Mouse (Mus musculus): ENCODE measurements around the gene Zfp706. TPM values are rescaled to one million over a fixed set of nuclear protein-coding genes. Genes with fewer than 3 reads are reported as not detected.

Gene Zfp706
- polyA plus RNA-seq, 1 experiment from 2014 or later = 414 TPM

DNA sequence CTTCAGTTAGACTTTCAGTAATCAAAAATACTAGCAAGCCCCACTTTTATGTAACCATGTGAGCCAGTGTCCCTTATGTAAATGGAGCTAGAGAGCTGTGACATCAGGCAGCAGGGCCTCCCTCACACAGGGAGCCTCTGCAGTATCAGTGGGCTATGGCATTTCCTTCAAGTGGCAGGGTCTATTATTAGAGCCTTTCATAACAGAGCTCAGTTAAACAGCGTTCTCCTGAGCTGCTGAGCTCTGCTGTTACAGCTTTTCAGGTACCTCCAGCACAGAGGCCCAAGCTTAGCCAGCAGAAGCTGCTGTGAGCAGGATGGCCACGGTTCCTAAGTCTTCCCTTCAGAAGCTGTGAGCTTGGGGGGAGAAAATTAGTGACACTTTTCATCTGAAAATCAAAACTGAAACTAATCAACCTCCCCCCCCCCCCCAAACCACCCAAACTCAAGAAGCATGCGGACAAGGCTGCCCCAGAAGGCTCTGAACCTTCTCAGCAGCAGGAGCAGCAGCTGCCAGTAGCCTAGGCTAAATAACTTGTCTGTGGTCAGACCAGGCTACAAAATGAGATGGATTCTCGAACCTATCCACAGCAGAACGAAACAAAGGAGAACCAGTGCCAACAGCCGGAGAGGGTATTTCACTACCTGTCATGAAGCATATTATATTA is 20.2 kb downstream of the Zfp706 start:
- H3K27ac ChIP-seq = no peak overlapping the region
- no peak overlapping the region for H3K4me2 ChIP-seq
- H3K4me3 ChIP-seq = no peak overlapping the region
- 53% methylated on average over 6 of the region's 6 CpGs for WGBS
- H3K36me3 ChIP-seq (replicated peaks) = no peaks in the 10 kb centered on the region
- H3K9me3 ChIP-seq = no peaks in the 10 kb centered on the region
- 0 out of 2 replicates have a peak, but pooled peaks cover 4% of the 10 kb centered on the region for H3K4me1 ChIP-seq
- H3K9ac ChIP-seq = no peak overlapping the region
- H3K27me3 ChIP-seq (replicated peaks) = no peaks in the 10 kb centered on the region
- no peak for ATAC-seq (replicated peaks)

DNA sequence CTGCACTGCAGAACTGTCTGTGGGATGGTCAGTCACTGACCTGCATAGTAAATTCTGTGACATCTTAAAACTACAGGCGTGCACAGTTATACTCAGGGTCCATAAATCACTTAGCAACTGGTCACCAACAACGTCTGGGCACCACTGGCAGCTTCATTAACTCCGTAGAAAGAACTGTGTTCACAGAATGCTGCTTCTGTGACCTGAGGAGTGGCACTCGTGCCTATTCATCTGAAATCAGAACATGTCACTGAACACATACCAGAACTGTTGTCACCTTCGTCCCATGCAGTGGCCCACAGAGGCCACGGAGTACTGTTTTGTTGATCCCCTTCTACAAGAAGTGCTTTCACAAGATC is 22.0 kb downstream of the Zfp706 start:
- H3K4me1 ChIP-seq = 0 out of 2 replicates have a peak, but pooled peaks cover 4% of the 10 kb centered on the region
- H3K9me3 ChIP-seq = no peaks in the 10 kb centered on the region
- H3K9ac ChIP-seq = no peak overlapping the region
- no peak overlapping the region for H3K27ac ChIP-seq
- no peaks in the 10 kb centered on the region for H3K36me3 ChIP-seq (replicated peaks)
- 75% methylated on average over 6 of the region's 6 CpGs for WGBS
- ATAC-seq (replicated peaks) = no peak
- no peak overlapping the region for H3K4me2 ChIP-seq
- no peaks in the 10 kb centered on the region for H3K27me3 ChIP-seq (replicated peaks)
- H3K4me3 ChIP-seq = no peak overlapping the region

DNA sequence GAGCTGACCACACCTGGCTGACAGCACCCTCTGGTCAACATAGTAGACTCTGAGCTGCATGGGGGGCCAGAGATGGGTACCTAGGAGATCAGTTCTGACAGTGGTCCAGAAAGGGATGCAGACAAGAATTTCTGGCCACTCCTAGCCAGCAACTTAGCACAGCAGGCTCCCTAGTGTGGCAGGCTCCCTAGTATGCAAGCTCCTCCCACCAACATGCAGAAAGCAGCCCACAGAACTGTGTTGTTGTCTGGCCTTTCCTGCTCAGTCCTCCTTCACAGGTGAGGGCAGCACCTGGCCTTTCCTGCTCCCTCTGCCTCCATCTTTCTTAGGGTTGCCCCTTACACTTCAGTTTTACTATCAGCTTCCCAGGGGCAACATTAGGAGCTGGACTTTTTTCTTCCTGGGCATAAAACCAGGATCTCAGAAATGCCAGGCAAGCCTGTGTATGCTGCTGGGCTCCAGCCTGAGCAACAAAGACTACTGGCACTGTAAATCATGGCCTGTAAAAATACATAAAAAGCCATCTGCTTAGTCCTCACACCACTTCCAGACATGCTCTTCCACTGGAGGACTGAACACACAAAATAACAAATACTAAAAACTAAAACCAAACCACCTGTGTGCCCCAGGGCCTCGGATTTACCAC is 22.5 kb downstream of the Zfp706 start:
- H3K4me2 ChIP-seq = no peak overlapping the region
- no peak overlapping the region for H3K9ac ChIP-seq
- ATAC-seq (replicated peaks) = no peak
- no peak overlapping the region for H3K27ac ChIP-seq
- H3K4me3 ChIP-seq = no peak overlapping the region
- 77% methylated on average over 1 of the region's 1 CpGs for WGBS
- no peaks in the 10 kb centered on the region for H3K9me3 ChIP-seq
- no peaks in the 10 kb centered on the region for H3K27me3 ChIP-seq (replicated peaks)
- no peaks in the 10 kb centered on the region for H3K36me3 ChIP-seq (replicated peaks)
- H3K4me1 ChIP-seq = peaks cover 8% of the 10 kb centered on the region

DNA sequence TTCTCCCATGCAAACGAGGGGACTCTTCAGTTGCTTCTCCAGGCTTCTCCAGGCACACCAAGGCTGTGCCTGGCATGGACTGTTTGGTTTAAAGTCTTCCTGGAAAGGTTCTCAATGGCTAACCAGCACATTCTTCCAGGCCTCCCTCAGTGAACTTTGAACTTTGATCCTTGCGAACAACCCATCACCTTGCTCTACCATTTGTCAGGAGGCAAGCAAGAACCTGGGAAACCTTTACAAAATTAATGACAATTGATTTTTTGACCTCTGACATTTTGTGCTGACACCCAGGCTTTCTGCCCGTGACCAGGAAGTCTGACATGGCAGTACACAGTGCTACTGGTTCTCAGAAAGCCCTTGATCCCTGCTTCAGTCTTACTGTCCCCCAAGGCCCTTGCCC is 24.1 kb downstream of the Zfp706 start:
- ATAC-seq (replicated peaks) = no peak
- Histone ChIP-seq H3K36me3 (replicated peaks) (no peaks in the 10 kb centered on the region), H3K4me1 (peaks cover 22% of the 10 kb centered on the region), H3K4me2 (no peak overlapping the region), H3K4me3 (no peak overlapping the region), H3K27me3 (replicated peaks) (no peaks in the 10 kb centered on the region), H3K27ac (no peak overlapping the region), H3K9ac (no peak overlapping the region), H3K9me3 (no peaks in the 10 kb centered on the region)
- 65% methylated on average over 3 of the region's 3 CpGs for WGBS

DNA sequence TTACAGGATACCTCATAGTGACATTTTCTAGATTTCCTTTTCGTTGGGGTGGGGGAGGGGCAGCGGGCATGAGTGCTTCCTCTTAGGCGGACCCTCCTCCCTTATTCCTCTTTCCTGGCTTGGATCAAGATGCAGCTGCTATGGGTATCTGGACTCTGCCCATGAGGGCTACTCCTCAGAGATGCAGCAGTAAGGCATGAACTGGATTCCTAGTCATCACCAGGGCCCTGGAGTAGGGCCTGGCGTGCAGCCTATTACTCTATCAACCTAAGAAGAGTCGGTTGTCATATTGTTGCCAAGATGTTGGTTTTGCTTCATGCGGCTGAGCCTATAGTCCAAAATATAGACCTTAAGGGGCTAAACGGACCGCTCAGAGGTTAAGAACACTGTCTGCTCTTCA is 27.3 kb downstream of the Zfp706 start:
- Histone ChIP-seq H3K4me1 (peaks cover 22% of the 10 kb centered on the region), H3K27me3 (replicated peaks) (no peaks in the 10 kb centered on the region), H3K4me3 (peak overlapping the region; percentile 43), H3K9ac (peak overlapping the region; percentile 56), H3K4me2 (peak overlapping the region; percentile 60), H3K36me3 (replicated peaks) (no peaks in the 10 kb centered on the region), H3K9me3 (no peaks in the 10 kb centered on the region), H3K27ac (peak overlapping the region; percentile 84)
- peak; percentile 53 for ATAC-seq (replicated peaks)
- 44% methylated on average over 8 of the region's 8 CpGs for WGBS

DNA sequence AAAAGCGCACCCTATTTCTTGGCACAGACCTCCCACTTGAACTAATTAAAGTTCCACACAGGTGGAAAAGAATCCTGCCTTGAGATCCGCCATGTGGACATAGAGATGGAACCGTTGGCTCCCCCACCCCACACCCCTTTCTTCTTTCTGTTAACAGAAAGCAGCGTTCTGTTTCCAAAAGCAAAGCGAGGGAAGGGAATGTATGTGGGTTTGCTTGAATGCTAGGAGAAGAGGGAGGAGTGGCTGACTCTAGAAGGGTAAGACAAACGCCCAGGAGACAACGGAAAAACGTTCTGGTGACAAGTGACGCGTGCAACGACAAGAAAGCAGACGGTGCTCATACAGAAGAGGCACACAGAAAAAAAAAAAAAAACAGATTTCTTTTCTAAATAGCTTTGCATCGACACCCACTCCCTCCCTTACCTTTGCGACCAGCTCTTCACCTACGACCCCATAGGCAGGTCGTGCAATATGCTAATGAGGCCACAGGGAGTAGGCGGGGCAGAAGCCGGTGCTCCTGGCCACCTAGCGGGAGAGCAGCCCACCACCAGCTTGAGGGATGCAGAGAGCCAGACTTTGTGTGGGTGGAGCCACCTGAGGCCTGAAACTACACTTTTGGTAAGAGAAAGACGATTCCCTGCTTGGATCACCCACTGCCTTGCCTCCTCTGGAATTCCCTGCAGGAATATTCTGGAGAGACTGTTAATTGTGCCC is 27.9 kb downstream of the Zfp706 start:
- Histone ChIP-seq H3K27ac (peak overlapping the region; percentile 84), H3K4me1 (peaks cover 22% of the 10 kb centered on the region), H3K27me3 (replicated peaks) (no peaks in the 10 kb centered on the region), H3K4me2 (peak overlapping the region; percentile 60), H3K36me3 (replicated peaks) (no peaks in the 10 kb centered on the region), H3K4me3 (peak overlapping the region; percentile 43), H3K9ac (peak overlapping the region; percentile 56), H3K9me3 (no peaks in the 10 kb centered on the region)
- ATAC-seq (replicated peaks) = peak; percentile 93
- WGBS = 2% methylated on average over 20 of the region's 20 CpGs

DNA sequence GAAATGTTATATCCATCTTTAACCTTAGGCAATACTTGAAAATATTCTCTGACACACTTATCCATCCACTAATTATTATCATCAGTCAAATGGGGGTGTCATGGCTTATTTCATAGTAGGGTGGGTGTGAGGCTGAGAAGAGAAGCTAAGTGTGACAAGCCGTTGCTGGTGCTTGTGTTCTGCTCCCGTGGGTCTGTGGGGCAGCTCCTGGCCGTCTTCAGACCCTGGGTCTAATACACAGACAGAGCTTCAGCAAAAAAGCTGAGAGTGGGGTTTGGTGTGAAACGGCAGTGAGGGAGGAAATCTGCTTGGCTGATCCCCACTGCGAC is 28.4 kb downstream of the Zfp706 start:
- WGBS = 22% methylated on average over 5 of the region's 5 CpGs
- no peaks in the 10 kb centered on the region for H3K36me3 ChIP-seq (replicated peaks)
- peak overlapping the region; percentile 84 for H3K27ac ChIP-seq
- peaks cover 22% of the 10 kb centered on the region for H3K4me1 ChIP-seq
- ATAC-seq (replicated peaks) = peak; percentile 34; the same call in 1 of the 2 replicates
- peak overlapping the region; percentile 56 for H3K9ac ChIP-seq
- H3K27me3 ChIP-seq (replicated peaks) = no peaks in the 10 kb centered on the region
- H3K4me3 ChIP-seq = peak overlapping the region; percentile 43
- H3K4me2 ChIP-seq = peak overlapping the region; percentile 60
- no peaks in the 10 kb centered on the region for H3K9me3 ChIP-seq

DNA sequence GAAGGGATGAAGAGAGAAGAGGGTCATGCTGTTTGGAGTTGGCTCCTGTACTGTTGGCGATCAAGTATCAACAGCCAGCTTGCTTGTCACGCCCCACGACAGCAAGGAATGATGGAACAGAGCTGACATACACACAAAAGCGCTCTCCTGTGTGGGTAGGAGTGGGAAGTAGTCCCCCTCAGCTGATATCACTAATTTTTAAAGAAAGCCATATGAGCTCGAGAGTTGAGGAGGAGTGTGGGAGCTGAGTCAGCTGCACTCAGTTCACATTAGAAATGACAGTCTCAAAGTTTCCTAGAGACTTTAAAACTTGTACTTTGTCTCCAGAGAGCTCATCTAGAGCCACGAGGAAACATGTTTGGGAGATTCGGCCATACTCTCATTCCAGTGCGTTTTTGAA is 29.8 kb downstream of the Zfp706 start:
- H3K9me3 ChIP-seq = no peaks in the 10 kb centered on the region
- WGBS = 79% methylated on average over 8 of the region's 8 CpGs
- no peak overlapping the region for H3K4me2 ChIP-seq
- peaks cover 19% of the 10 kb centered on the region for H3K4me1 ChIP-seq
- H3K4me3 ChIP-seq = no peak overlapping the region
- H3K27ac ChIP-seq = no peak overlapping the region
- no peaks in the 10 kb centered on the region for H3K27me3 ChIP-seq (replicated peaks)
- no peaks in the 10 kb centered on the region for H3K36me3 ChIP-seq (replicated peaks)
- ATAC-seq (replicated peaks) = no peak
- no peak overlapping the region for H3K9ac ChIP-seq

DNA sequence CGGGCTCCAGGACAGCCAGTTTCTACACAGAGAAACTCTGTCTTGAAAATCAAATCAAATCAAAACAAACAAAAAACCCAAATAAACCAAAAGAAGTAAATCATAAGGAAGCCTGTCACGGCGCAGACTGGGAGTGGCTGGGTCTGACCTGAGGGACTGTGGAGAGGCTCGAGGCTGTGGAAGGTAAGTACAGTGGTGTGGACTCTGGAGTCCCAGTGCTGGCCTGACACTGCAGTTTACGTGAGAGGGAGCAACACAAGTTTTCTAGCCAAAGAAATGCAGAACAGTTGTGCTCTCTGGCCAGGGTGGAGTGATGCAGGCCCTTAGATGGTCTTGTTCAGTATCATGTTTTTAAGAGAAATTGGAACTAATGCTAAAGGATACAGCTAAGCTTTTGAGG is 31.9 kb downstream of the Zfp706 start:
- H3K9me3 ChIP-seq = no peaks in the 10 kb centered on the region
- H3K4me2 ChIP-seq = no peak overlapping the region
- peaks cover 23% of the 10 kb centered on the region for H3K4me1 ChIP-seq
- H3K27me3 ChIP-seq (replicated peaks) = no peaks in the 10 kb centered on the region
- 87% methylated on average over 5 of the region's 5 CpGs for WGBS
- H3K36me3 ChIP-seq (replicated peaks) = no peaks in the 10 kb centered on the region
- no peak overlapping the region for H3K27ac ChIP-seq
- H3K9ac ChIP-seq = no peak overlapping the region
- no peak overlapping the region for H3K4me3 ChIP-seq
- no peak for ATAC-seq (replicated peaks)

DNA sequence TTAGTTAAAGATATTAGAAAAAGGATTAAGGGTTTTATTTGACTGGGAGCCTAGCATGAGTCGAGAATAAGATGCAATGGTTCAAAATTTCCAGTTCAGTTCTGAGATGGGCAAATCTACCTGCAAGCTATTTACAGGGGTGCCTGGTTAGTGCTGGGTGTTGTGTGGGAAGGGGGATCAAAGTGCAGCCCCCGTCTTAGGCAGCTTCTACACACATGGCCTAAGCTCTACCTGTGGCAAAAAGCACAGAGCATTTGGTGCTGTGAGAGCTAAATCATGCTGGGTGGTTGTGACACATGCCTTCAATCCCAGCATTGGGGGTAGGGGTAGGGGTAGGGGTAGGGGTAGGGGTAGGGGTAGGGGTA is 32.3 kb downstream of the Zfp706 start:
- WGBS = 68% methylated on average over 2 of the region's 2 CpGs
- H3K4me3 ChIP-seq = no peak overlapping the region
- no peak overlapping the region for H3K27ac ChIP-seq
- no peak overlapping the region for H3K9ac ChIP-seq
- H3K4me2 ChIP-seq = no peak overlapping the region
- ATAC-seq (replicated peaks) = no peak
- no peaks in the 10 kb centered on the region for H3K9me3 ChIP-seq
- H3K4me1 ChIP-seq = peaks cover 20% of the 10 kb centered on the region
- H3K27me3 ChIP-seq (replicated peaks) = no peaks in the 10 kb centered on the region
- no peaks in the 10 kb centered on the region for H3K36me3 ChIP-seq (replicated peaks)

DNA sequence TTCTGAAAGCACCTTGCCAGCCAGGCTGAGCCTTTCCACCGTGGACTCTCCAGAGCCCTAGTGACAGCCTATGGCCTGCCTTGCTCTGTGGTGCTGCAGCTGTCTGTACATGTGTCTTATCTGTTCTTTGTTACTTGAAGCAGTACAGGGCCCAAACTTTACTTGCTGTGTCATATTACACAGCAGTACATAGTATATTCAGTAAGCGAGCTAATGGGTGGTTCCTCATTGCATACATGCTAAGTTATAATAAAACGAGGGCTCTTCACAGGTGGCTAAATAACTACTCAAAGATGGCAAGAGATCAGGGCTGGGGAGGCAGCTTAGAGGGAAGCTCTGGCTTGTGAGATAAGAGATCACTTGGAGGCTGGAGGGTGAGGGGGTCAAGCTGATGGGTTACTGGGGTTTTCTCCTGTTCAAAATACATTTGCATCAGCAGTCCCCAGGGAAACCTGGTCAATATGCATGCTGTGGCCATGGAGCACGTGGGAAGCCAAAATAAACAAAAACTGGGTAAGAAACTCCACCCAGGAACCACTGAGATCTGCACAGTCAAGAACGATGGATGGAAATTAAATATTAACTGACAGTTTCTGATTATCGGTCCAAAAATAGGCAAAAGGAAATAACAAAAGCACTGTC is 32.8 kb downstream of the Zfp706 start:
- H3K27ac ChIP-seq = no peak overlapping the region
- H3K4me3 ChIP-seq = no peak overlapping the region
- H3K9me3 ChIP-seq = no peaks in the 10 kb centered on the region
- no peaks in the 10 kb centered on the region for H3K27me3 ChIP-seq (replicated peaks)
- no peaks in the 10 kb centered on the region for H3K36me3 ChIP-seq (replicated peaks)
- WGBS = 62% methylated on average over 6 of the region's 6 CpGs
- H3K4me1 ChIP-seq = peaks cover 16% of the 10 kb centered on the region
- H3K4me2 ChIP-seq = no peak overlapping the region
- H3K9ac ChIP-seq = no peak overlapping the region
- no peak for ATAC-seq (replicated peaks)

DNA sequence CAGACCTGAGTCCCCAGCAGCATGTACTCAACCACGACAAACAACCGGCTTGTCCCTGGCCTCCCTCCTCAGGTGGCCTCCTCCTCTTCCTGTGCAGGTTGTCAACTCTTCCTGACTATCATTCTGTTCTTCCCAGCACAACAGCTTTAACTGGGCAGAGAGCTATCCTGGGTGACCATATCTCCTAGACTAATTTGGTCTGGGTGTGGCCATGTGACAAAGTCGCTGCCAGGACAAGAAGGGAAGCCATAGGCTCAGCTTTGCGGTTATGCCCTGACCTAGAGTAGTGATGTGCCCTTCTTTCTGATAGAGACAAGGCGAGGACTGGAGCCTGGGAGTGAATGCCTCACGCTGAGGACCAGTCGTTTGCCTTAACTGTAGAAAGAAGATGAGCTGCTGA is 33.9 kb downstream of the Zfp706 start:
- no peak overlapping the region for H3K9ac ChIP-seq
- H3K27me3 ChIP-seq (replicated peaks) = no peaks in the 10 kb centered on the region
- H3K36me3 ChIP-seq (replicated peaks) = no peaks in the 10 kb centered on the region
- WGBS = 81% methylated on average over 7 of the region's 7 CpGs
- no peak overlapping the region for H3K4me3 ChIP-seq
- H3K27ac ChIP-seq = no peak overlapping the region
- H3K4me2 ChIP-seq = no peak overlapping the region
- H3K9me3 ChIP-seq = no peaks in the 10 kb centered on the region
- peaks cover 18% of the 10 kb centered on the region for H3K4me1 ChIP-seq
- no peak for ATAC-seq (replicated peaks)
